Mouse (Mus musculus) kidney, embryonic 15.5 days (tissue): ENCODE results near the gene Gm5458. TPM values are rescaled to one million over a fixed set of nuclear protein-coding genes. Genes with fewer than 3 reads are reported as not detected.
"Not testable (repeated sequence)": the region's sequence is repeated elsewhere in the genome, so short reads cannot be mapped to it uniquely, and the experiment has no call there.

ENCODE experiments used
- ATAC-seq: fragments of 200-750 bp; cut with Nextera tagmentation; replicated peaks from 2 replicates; pipeline ENCODE4 v1.8.0; 2017; ENCODE audit warnings: moderate TSS enrichment; ENCODE audit not compliant: low FRiP score
- H3K27ac ChIP-seq: fragments of 300-500 bp; sonication (generic); 2 replicates; pipeline ENCODE4 v1.5.1; 2015; ENCODE audit warnings: mild to moderate bottlenecking, inconsistent platforms
- H3K27me3 ChIP-seq: fragments of 300-500 bp; sonication (generic); 2 replicates; pipeline ENCODE4 v1.6.1; 2015; ENCODE audit warnings: inconsistent platforms
- H3K36me3 ChIP-seq: fragments of 300-500 bp; sonication (generic); 2 replicates; pipeline ENCODE4 v1.6.1; 2015; ENCODE audit warnings: inconsistent platforms
- H3K4me1 ChIP-seq: fragments of 300-500 bp; sonication (generic); 2 replicates; pipeline ENCODE4 v1.6.1; 2015; ENCODE audit warnings: inconsistent platforms
- H3K4me2 ChIP-seq: fragments of 300-500 bp; sonication (generic); 2 replicates; pipeline ENCODE4 v1.6.1; 2015; ENCODE audit warnings: moderate library complexity, mild to moderate bottlenecking, inconsistent platforms
- H3K4me3 ChIP-seq: fragments of 300-500 bp; sonication (generic); replicated peaks from 2 replicates; pipeline ENCODE4 v1.5.1; 2015; ENCODE audit warnings: mild to moderate bottlenecking, inconsistent platforms
- H3K9ac ChIP-seq: fragments of 300-500 bp; sonication (generic); 2 replicates; pipeline ENCODE4 v1.6.1; 2015; ENCODE audit warnings: mild to moderate bottlenecking, inconsistent platforms
- H3K9me3 ChIP-seq: fragments of 300-500 bp; sonication (generic); replicated peaks from 2 replicates; pipeline ENCODE4 v1.6.1; 2016; ENCODE audit warnings: inconsistent platforms
- WGBS: fragments of 180-500 bp; shearing (Covaris S2); methylation state at CpG from one replicate; pipeline ENCODE4 v1.1.7; 2015; ENCODE audit warnings: mixed read lengths; 5-methylcytosine and 5-hydroxymethylcytosine counted together
- polyA plus RNA-seq: library from polyadenylated mRNA; unstranded; fragments of >200 nt; fragmentation: Nextera tagmentation; extraction: Ambion mirVana; gene quantifications from 2 replicates; pipeline ENCODE4 v1.2.1, GENCODE M21; 2015

The Gm5458 gene
- not detected in 2 replicates for polyA plus RNA-seq

GRCm38 (mm10) chr14:19602481-19602880, at the start of gene Gm5458:
Gm5458 (minus strand) TSS chr14:19602581.
- not testable (repeated sequence) for H3K9me3 ChIP-seq, H3K4me2 ChIP-seq, H3K9ac ChIP-seq, H3K27ac ChIP-seq, ATAC-seq, H3K4me3 ChIP-seq, H3K4me1 ChIP-seq, H3K36me3 ChIP-seq, H3K27me3 ChIP-seq
- WGBS = 77% methylated on average over 1 of the region's 2 CpGs

- H3K27me3 ChIP-seq = no peaks in the 10 kb centered on the region
- H3K4me2 ChIP-seq = no peak overlapping the region
- no peak overlapping the region for H3K27ac ChIP-seq
- H3K4me1 ChIP-seq = no peaks in the 10 kb centered on the region
- no peak overlapping the region for H3K9ac ChIP-seq
- no peaks in the 10 kb centered on the region for H3K9me3 ChIP-seq
- no peaks in the 10 kb centered on the region for H3K36me3 ChIP-seq
- 82% methylated on average over 3 of the region's 3 CpGs for WGBS
- no peak overlapping the region for H3K4me3 ChIP-seq
- ATAC-seq = no peak
Observed at GRCm38 (mm10) chr14:19646232-19646631, 43.9 kb upstream of the Gm5458 start.

GRCm38 (mm10) chr14:19584804-19585667, 17.3 kb downstream of the Gm5458 start, which contains the start of gene Gm2237:
Gm2237 (minus strand) TSS chr14:19585135.
- WGBS = 2% methylated on average over 16 of the region's 62 CpGs
- H3K9me3 ChIP-seq, H3K27ac ChIP-seq: not testable (repeated sequence)

GRCm38 (mm10) chr14:19549863-19550262, 52.5 kb downstream of the Gm5458 start, which contains the start of gene Gm2244:
Gm2244 (minus strand) TSS chr14:19549963.
- H3K27ac ChIP-seq, H3K4me2 ChIP-seq, H3K9me3 ChIP-seq, H3K36me3 ChIP-seq, H3K4me3 ChIP-seq, H3K4me1 ChIP-seq, H3K27me3 ChIP-seq, ATAC-seq, H3K9ac ChIP-seq: not testable (repeated sequence)
- 50% methylated on average over 1 of the region's 3 CpGs for WGBS

More at GRCm38 (mm10) chr14:19584804-19585667, 17.3 kb downstream of the Gm5458 start, which contains the start of gene Gm2237:
- Histone ChIP-seq H3K4me2 (peak within 1 kb of the TSS; percentile 60), H3K9ac (peak within 1 kb of the TSS; percentile 38; the same call in 1 of the 2 replicates), H3K4me3 (peak within 1 kb of the TSS; percentile 48)
- not testable (repeated sequence) for H3K4me1 ChIP-seq, ATAC-seq, H3K27me3 ChIP-seq, H3K36me3 ChIP-seq

Other genes starting within 250 kb of the Gm5458 start
- gene Gm21738, start 183.7 kb downstream of the Gm5458 start, polyA plus RNA-seq = 0.28 TPM in 1 of 2 replicates, not detected in the other
- gene Gm2244, start 52.6 kb downstream of the Gm5458 start, polyA plus RNA-seq = 0.10 TPM in 2 replicates
- 1.6 and 2.4 TPM in 2 replicates for gene Gm2237, start 17.4 kb downstream of the Gm5458 start, polyA plus RNA-seq
- 104 and 128 TPM in 2 replicates for gene Nid2, start 148.7 kb upstream of the Gm5458 start, polyA plus RNA-seq
- gene Rtraf, start 221.2 kb upstream of the Gm5458 start, polyA plus RNA-seq = 211 and 221 TPM in 2 replicates